Mouse (Mus musculus): ENCODE measurements at regions not wholly inside any gene's neighbourhood (a gene's known extent, or its start where the extent isn't known, plus 50 kb on each side); places are given as distances from the start of the nearest gene placed in this dataset.

DNA sequence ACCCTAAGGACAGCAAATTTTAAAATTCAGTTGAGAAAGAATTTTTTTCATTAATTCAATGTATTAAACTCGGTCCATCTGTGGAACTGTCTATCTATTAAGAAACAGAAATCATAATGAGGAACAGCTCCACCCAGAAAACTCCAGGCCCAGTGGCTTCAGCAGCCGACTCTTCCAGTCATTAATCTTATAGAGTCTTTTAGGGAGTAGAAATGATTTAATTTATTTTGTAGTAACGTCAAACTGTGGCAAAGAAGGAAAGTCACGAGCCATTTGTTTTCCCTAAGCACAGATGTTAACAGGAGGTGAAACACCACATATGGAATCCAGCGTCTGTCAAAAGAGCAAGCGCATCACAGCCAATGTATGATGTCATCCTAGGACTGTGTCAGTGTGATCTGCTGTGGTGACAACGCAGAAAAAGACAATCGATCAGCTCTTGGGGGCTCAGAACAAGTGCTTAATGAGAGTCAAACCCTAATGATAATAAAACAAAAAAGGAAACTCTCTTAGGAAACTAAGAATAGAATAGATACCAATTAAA lies 119.9 kb upstream of the Irf2bp2 start:
- 66% methylated on average over 8 of the region's 8 CpGs for WGBS
- no peak for ATAC-seq (ENCODE audit: low FRiP score)
- Histone ChIP-seq H3K4me3 (ENCODE audit: low read depth, low read length) (no peak overlapping the region), H3K27me3 (ENCODE audit: control insufficient read depth, insufficient read depth, low read length) (no peaks in the 10 kb centered on the region), H3K9me3 (ENCODE audit: control insufficient read depth, low read length) (no peaks in the 10 kb centered on the region), H3K36me3 (ENCODE audit: control insufficient read depth, insufficient read depth, low read length) (no peaks in the 10 kb centered on the region), H3K4me2 (no peak overlapping the region), H3K9ac (ENCODE audit: low read length) (no peak overlapping the region), H3K27ac (ENCODE audit: low read depth, low read length) (no peak overlapping the region), H3K4me1 (ENCODE audit: control insufficient read depth, insufficient read depth, low read length) (no peaks in the 10 kb centered on the region)
- DNase-seq (ENCODE audit: low spot score, missing footprints), result no peak

DNA sequence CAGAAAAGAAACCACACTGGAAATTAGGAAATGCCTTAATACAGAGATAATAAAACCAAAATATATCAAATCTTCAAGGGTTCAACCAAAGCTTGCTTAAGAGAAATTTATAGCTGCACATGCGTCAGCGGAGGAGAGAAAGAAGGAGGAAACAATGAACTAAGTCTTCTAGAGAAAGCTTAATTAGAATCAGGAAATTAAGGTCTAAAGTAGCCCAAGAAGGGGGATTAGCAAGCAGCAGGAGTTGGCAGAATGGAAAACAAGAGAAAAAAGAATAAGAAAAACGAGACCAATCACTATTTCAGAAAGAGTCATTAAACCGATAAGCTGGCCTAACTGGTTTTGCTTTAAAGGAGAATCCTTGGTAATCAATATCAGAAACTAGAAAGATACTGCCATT lies 119.4 kb upstream of the Irf2bp2 start:
- no peak overlapping the region for H3K9ac ChIP-seq (ENCODE audit: low read length)
- no peaks in the 10 kb centered on the region for H3K36me3 ChIP-seq (ENCODE audit: control insufficient read depth, insufficient read depth, low read length)
- no peak overlapping the region for H3K4me3 ChIP-seq (ENCODE audit: low read depth, low read length)
- no peak overlapping the region for H3K4me2 ChIP-seq
- 24% methylated on average over 4 of the region's 4 CpGs for WGBS
- no peaks in the 10 kb centered on the region for H3K9me3 ChIP-seq (ENCODE audit: control insufficient read depth, low read length)
- no peaks in the 10 kb centered on the region for H3K4me1 ChIP-seq (ENCODE audit: control insufficient read depth, insufficient read depth, low read length)
- H3K27ac ChIP-seq (ENCODE audit: low read depth, low read length), result no peak overlapping the region
- H3K27me3 ChIP-seq (ENCODE audit: control insufficient read depth, insufficient read depth, low read length), result no peaks in the 10 kb centered on the region
- DNase-seq (ENCODE audit: low spot score, missing footprints) (peak; percentile 56), ATAC-seq (ENCODE audit: low FRiP score) (no peak)

DNA sequence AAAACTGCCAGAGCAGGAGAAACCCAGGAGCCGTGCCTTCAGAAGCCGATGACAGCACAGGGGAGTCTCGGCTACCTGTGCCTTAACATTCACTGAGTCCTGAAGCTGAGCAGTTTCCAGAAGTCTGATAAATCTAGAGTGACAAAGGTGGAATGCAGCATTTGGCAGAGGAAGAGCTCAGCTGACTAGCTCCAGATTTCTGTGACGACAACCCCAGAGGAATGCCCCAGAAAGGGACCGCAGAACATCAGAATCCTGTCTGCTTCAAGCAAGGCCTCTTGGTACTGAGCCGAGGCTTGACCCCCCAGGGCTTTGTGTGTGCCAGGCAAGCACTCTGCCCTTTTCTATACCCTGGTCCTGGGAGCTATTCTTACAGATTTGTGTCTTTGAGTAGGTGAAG lies 119.0 kb upstream of the Irf2bp2 start:
- WGBS, result 61% methylated on average over 6 of the region's 6 CpGs
- Histone ChIP-seq H3K27me3 (ENCODE audit: control insufficient read depth, insufficient read depth, low read length) (no peaks in the 10 kb centered on the region), H3K27ac (ENCODE audit: low read depth, low read length) (no peak overlapping the region), H3K36me3 (ENCODE audit: control insufficient read depth, insufficient read depth, low read length) (no peaks in the 10 kb centered on the region), H3K9ac (ENCODE audit: low read length) (no peak overlapping the region), H3K4me2 (no peak overlapping the region), H3K4me1 (ENCODE audit: control insufficient read depth, insufficient read depth, low read length) (no peaks in the 10 kb centered on the region), H3K4me3 (ENCODE audit: low read depth, low read length) (no peak overlapping the region), H3K9me3 (ENCODE audit: control insufficient read depth, low read length) (no peaks in the 10 kb centered on the region)
- peak; percentile 82 for DNase-seq (ENCODE audit: low spot score, missing footprints)
- no peak for ATAC-seq (ENCODE audit: low FRiP score)

DNA sequence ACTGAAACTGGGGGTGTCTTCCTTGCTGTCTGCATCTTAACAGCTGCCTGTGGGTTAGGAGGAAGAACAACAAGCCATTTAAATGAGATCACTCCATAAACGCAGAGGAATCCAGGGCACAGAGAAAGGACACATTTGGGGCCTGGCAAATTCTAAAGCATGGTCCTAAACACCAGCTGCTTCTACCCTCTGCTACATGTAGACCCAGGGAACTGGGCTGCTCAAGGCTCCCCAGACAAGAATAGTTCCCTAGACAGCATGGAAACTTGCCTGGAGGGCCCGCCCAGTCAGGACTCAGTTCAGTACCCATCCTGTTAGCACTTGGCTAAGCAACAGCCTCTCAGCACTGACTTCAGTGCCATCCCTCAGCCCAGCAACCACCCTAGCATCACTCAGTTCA lies 115.2 kb upstream of the Irf2bp2 start:
- no peaks in the 10 kb centered on the region for H3K36me3 ChIP-seq (ENCODE audit: control insufficient read depth, insufficient read depth, low read length)
- WGBS, result 78% methylated on average over 2 of the region's 2 CpGs

DNA sequence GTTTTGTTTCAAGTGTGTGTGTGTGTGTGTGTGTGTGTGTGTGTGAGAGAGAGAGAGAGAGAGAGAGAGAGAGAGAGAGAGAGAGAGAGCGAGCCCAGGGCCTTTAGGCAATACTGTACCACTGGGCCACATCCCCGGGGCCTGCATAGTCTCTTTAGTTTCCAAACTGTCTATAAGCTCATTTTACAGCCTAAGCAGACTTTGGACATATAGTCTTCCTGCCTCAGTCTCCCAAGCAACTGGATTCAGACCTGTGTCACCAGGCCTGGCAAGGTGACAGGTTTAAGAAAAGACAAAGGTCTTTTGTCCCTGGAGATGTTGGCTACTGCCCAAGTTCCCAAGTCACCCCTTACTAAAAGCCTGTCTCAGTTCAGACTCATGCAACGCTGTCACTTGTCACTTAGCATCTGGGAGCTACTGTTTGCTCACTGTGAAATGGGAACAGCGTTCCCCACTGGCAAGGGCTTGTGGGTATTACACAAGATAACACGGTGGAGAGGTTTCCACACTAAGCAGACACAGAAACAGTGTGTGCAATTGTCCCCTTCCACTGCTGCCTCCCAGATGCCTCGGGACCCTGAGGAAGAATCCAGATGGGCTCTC lies 113.6 kb upstream of the Irf2bp2 start:
- no peak overlapping the region for H3K27ac ChIP-seq (ENCODE audit: low read depth, low read length)
- H3K27me3 ChIP-seq (ENCODE audit: control insufficient read depth, insufficient read depth, low read length), result no peaks in the 10 kb centered on the region
- no peak overlapping the region for H3K4me3 ChIP-seq (ENCODE audit: low read depth, low read length)
- no peaks in the 10 kb centered on the region for H3K4me1 ChIP-seq (ENCODE audit: control insufficient read depth, insufficient read depth, low read length)
- H3K36me3 ChIP-seq (ENCODE audit: control insufficient read depth, insufficient read depth, low read length), result no peaks in the 10 kb centered on the region
- ATAC-seq (ENCODE audit: low FRiP score) (no peak), DNase-seq (ENCODE audit: low spot score, missing footprints) (peak; percentile 62)
- no peak overlapping the region for H3K4me2 ChIP-seq
- WGBS, result 82% methylated on average over 6 of the region's 6 CpGs
- no peaks in the 10 kb centered on the region for H3K9me3 ChIP-seq (ENCODE audit: control insufficient read depth, low read length)
- H3K9ac ChIP-seq (ENCODE audit: low read length), result no peak overlapping the region

More for the DNA sequence above, 115.2 kb upstream of the Irf2bp2 start:
- no peak overlapping the region for H3K9ac ChIP-seq (ENCODE audit: low read length)
- no peaks in the 10 kb centered on the region for H3K9me3 ChIP-seq (ENCODE audit: control insufficient read depth, low read length)
- DNase-seq (ENCODE audit: low spot score, missing footprints) (peak; percentile 64), ATAC-seq (ENCODE audit: low FRiP score) (no peak)
- no peaks in the 10 kb centered on the region for H3K4me1 ChIP-seq (ENCODE audit: control insufficient read depth, insufficient read depth, low read length)
- H3K27me3 ChIP-seq (ENCODE audit: control insufficient read depth, insufficient read depth, low read length), result no peaks in the 10 kb centered on the region
- no peak overlapping the region for H3K27ac ChIP-seq (ENCODE audit: low read depth, low read length)
- H3K4me3 ChIP-seq (ENCODE audit: low read depth, low read length), result no peak overlapping the region
- H3K4me2 ChIP-seq, result no peak overlapping the region

DNA sequence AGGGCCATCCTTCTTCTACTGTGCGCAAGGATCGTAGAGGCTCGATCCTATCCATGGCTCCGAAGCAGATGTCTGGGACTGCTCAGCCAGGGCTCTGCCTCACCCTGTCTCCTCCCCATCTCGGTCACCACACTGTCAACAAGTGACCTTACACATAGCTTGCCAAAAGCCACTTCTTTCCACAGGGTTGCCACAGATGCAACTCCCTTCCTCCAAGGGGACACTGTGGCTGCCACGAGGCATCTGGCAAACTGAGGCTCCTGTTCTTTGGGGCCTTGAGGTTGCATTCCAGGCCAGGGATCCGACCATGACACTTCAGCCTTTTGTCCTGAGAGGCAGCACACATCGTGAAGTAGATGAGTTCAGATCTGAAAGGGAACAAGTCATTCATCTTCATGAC lies 112.5 kb upstream of the Irf2bp2 start:
- no peak overlapping the region for H3K27ac ChIP-seq (ENCODE audit: low read depth, low read length)
- ATAC-seq (ENCODE audit: low FRiP score), result no peak
- H3K36me3 ChIP-seq (ENCODE audit: control insufficient read depth, insufficient read depth, low read length), result no peaks in the 10 kb centered on the region

DNA sequence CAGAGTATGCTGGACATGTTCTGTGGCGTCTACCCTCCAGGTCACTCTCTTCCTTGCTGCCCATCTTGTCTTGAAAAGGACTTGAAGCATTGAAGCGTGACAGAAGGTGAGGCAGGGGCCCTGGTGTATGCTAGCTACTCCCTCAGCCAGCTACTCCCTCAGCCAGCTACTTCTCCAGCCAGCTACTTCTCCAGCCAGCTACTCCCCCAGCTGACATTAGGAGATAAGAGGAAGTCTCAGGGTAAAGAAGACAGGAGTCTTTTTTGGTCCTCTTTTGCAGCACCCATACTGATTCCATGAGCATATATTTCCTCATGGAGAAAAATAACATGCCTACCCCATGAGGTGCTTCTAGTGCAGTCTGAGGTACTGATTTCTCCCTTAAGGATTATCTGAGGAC lies 111.6 kb upstream of the Irf2bp2 start:
- ATAC-seq (ENCODE audit: low FRiP score) (no peak), DNase-seq (ENCODE audit: low spot score, missing footprints) (no peak)
- H3K9me3 ChIP-seq (ENCODE audit: control insufficient read depth, low read length), result no peaks in the 10 kb centered on the region
- H3K4me1 ChIP-seq (ENCODE audit: control insufficient read depth, insufficient read depth, low read length), result no peaks in the 10 kb centered on the region
- no peak overlapping the region for H3K9ac ChIP-seq (ENCODE audit: low read length)
- no peak overlapping the region for H3K4me2 ChIP-seq
- no peak overlapping the region for H3K4me3 ChIP-seq (ENCODE audit: low read depth, low read length)
- no peaks in the 10 kb centered on the region for H3K36me3 ChIP-seq (ENCODE audit: control insufficient read depth, insufficient read depth, low read length)
- H3K27me3 ChIP-seq (ENCODE audit: control insufficient read depth, insufficient read depth, low read length), result no peaks in the 10 kb centered on the region
- 85% methylated on average over 2 of the region's 2 CpGs for WGBS
- H3K27ac ChIP-seq (ENCODE audit: low read depth, low read length), result no peak overlapping the region

More for the DNA sequence above, 112.5 kb upstream of the Irf2bp2 start:
- Histone ChIP-seq H3K4me2 (no peak overlapping the region), H3K27me3 (ENCODE audit: control insufficient read depth, insufficient read depth, low read length) (no peaks in the 10 kb centered on the region), H3K4me3 (ENCODE audit: low read depth, low read length) (no peak overlapping the region), H3K4me1 (ENCODE audit: control insufficient read depth, insufficient read depth, low read length) (no peaks in the 10 kb centered on the region), H3K9ac (ENCODE audit: low read length) (no peak overlapping the region), H3K9me3 (ENCODE audit: control insufficient read depth, low read length) (no peaks in the 10 kb centered on the region)
- peak; percentile 45 for DNase-seq (ENCODE audit: low spot score, missing footprints)
- 88% methylated on average over 8 of the region's 8 CpGs for WGBS

DNA sequence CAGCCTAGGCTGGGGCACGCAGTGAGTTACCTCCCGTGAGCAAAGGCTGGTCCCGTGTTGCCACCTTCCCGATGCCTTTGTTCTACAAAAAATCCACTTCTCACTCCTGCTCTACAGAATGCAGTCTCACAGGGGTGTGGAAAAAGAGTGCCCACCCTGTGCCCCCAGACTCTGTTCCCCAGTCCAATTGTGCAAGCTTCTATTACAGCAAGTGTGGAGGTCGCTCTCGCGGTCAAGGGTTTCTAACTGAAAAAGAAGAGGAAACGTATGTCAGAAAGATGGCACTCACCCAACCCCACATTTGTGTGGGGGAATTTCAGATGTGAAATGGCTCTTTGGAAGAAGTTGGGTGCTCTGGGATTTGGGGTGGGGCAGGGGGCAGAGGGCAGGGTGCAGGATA lies 110.9 kb upstream of the Irf2bp2 start:
- ATAC-seq (ENCODE audit: low FRiP score), result no peak
- WGBS, result 93% methylated on average over 8 of the region's 8 CpGs
- H3K27ac ChIP-seq (ENCODE audit: low read depth, low read length), result no peak overlapping the region
- no peak overlapping the region for H3K9ac ChIP-seq (ENCODE audit: low read length)
- DNase-seq (ENCODE audit: low spot score, missing footprints), result peak; percentile 60
- no peaks in the 10 kb centered on the region for H3K36me3 ChIP-seq (ENCODE audit: control insufficient read depth, insufficient read depth, low read length)
- no peak overlapping the region for H3K4me3 ChIP-seq (ENCODE audit: low read depth, low read length)
- no peak overlapping the region for H3K4me2 ChIP-seq
- H3K27me3 ChIP-seq (ENCODE audit: control insufficient read depth, insufficient read depth, low read length), result no peaks in the 10 kb centered on the region
- no peaks in the 10 kb centered on the region for H3K9me3 ChIP-seq (ENCODE audit: control insufficient read depth, low read length)
- H3K4me1 ChIP-seq (ENCODE audit: control insufficient read depth, insufficient read depth, low read length), result no peaks in the 10 kb centered on the region

DNA sequence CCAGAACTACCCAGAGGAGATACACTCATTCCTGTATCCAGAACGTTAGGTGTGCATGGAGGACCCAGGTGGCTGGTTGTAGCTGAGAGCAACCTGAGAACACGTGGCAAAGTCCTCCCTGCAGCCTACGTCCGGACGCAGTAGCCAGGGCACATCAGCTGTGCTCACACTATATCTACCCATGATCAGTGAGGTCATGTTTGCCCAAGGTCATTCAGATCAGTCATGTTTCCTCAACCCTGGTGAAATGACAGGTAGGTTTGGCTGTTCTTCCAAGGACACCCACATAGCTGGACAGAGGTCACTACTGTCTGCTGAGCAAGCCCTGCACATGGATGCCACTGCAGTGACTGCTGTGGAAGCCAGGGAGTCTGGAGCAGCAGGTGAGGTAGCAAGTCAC lies 109.8 kb upstream of the Irf2bp2 start:
- Histone ChIP-seq H3K4me3 (ENCODE audit: low read depth, low read length) (no peak overlapping the region), H3K4me2 (no peak overlapping the region), H3K9me3 (ENCODE audit: control insufficient read depth, low read length) (no peaks in the 10 kb centered on the region), H3K9ac (ENCODE audit: low read length) (no peak overlapping the region), H3K4me1 (ENCODE audit: control insufficient read depth, insufficient read depth, low read length) (peaks cover 10% of the 10 kb centered on the region; the same call in 1 of the 2 replicates), H3K27me3 (ENCODE audit: control insufficient read depth, insufficient read depth, low read length) (no peaks in the 10 kb centered on the region), H3K36me3 (ENCODE audit: control insufficient read depth, insufficient read depth, low read length) (no peaks in the 10 kb centered on the region), H3K27ac (ENCODE audit: low read depth, low read length) (no peak overlapping the region)
- no peak for ATAC-seq (ENCODE audit: low FRiP score)
- WGBS, result 92% methylated on average over 5 of the region's 5 CpGs
- DNase-seq (ENCODE audit: low spot score, missing footprints), result no peak

Data from midbrain, embryonic 11.5 days (tissue).